ENCODE assay signal across 20 mouse cellular contexts in the genomic region with DNA sequence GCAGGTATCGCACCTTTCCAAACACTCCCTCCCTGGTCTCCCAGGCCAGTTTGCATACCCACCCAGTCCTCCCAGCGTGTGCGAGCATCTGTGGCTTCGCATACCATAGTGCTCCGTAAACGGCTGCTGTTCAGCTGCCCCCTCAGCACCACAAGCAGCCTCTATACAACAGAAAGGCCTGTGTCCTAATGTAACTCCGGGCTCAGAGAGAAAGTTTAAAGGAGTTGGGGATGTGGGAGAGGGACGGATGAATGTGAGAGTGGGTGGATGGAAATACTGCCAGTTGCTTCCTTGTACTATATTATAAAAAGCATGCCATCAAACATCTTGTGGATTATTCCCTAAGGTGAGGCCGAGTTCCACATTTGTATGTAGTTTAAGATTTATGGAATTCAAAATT. TPM values are rescaled to one million over a fixed set of nuclear protein-coding genes. Genes with fewer than 3 reads are reported as not detected.
A peak's percentile ranks its signal among the peaks of the same experiment; 100 is the strongest.
DNase-seq lines count a peak whose midpoint lies in the region; ATAC-seq lines count a peak whose summit lies in the region.
"Had no signal": no experiment of that assay in that cellular context is flagged by ENCODE, and none has a peak within 500 bp of the region (broad histone marks: within the 10 kb centered on the region; RNA-seq: fewer than 3 reads in every experiment).

No protein-coding gene starts in this region.

- H3K4me2 ChIP-seq in embryonic facial prominence, embryonic 13.5 days = no peak overlapping the region
- no peak overlapping the region for H3K4me2 ChIP-seq in limb, embryonic 12.5 days
- H3K4me2 ChIP-seq in stomach, embryonic 15.5 days = no peak overlapping the region
- no peak overlapping the region for H3K4me2 ChIP-seq in hindbrain, embryonic 14.5 days (replicated peaks)
- H3K4me2 ChIP-seq: embryonic facial prominence, embryonic 12.5 days; heart, embryonic 13.5 days had no signal

- H3K27ac ChIP-seq in embryonic facial prominence, embryonic 13.5 days = 0 out of 2 replicates have a peak overlapping the region, but pooled peaks have one; percentile 8
- H3K27ac ChIP-seq in embryonic facial prominence, embryonic 10.5 days (replicated peaks) = no peak overlapping the region; the same call in 1 of the 2 replicates
- H3K27ac ChIP-seq in limb, embryonic 12.5 days = peak overlapping the region; percentile 50; the same call in 1 of the 2 replicates
- no peak overlapping the region for H3K27ac ChIP-seq in limb, embryonic 10.5 days
- H3K27ac ChIP-seq in stomach, embryonic 15.5 days = peak overlapping the region; percentile 77
- no peak overlapping the region for H3K27ac ChIP-seq in hindbrain, embryonic 14.5 days
- H3K27ac ChIP-seq: embryonic facial prominence, embryonic 12.5 days had no signal

- H3K4me3 ChIP-seq in embryonic facial prominence, embryonic 13.5 days = no peak overlapping the region
- no peak overlapping the region for H3K4me3 ChIP-seq in embryonic facial prominence, embryonic 10.5 days
- H3K4me3 ChIP-seq in limb, embryonic 12.5 days (replicated peaks) = no peak overlapping the region
- no peak overlapping the region for H3K4me3 ChIP-seq in limb, embryonic 10.5 days
- no peak overlapping the region for H3K4me3 ChIP-seq in stomach, embryonic 15.5 days (replicated peaks)
- no peak overlapping the region for H3K4me3 ChIP-seq in hindbrain, embryonic 14.5 days (replicated peaks; ENCODE audit: low read length)
- H3K4me3 ChIP-seq: embryonic facial prominence, embryonic 12.5 days; erythroblast, embryonic 14.5 days; forebrain, embryonic 10.5 days; heart, embryonic 13.5 days had no signal

- no peaks in the 10 kb centered on the region for H3K9me3 ChIP-seq in embryonic facial prominence, embryonic 13.5 days
- H3K9me3 ChIP-seq in embryonic facial prominence, embryonic 10.5 days = no peaks in the 10 kb centered on the region
- H3K9me3 ChIP-seq in limb, embryonic 12.5 days = no peaks in the 10 kb centered on the region
- no peaks in the 10 kb centered on the region for H3K9me3 ChIP-seq in limb, embryonic 10.5 days (replicated peaks)
- no peaks in the 10 kb centered on the region for H3K9me3 ChIP-seq in stomach, embryonic 15.5 days
- H3K9me3 ChIP-seq in hindbrain, embryonic 14.5 days (ENCODE audit: control insufficient read depth, low read length) = no peaks in the 10 kb centered on the region
- H3K9me3 ChIP-seq: embryonic facial prominence, embryonic 12.5 days; forebrain, embryonic 10.5 days; heart, embryonic 13.5 days had no signal

- H3K9ac ChIP-seq in embryonic facial prominence, embryonic 13.5 days = no peak overlapping the region
- H3K9ac ChIP-seq in limb, embryonic 12.5 days (replicated peaks) = no peak overlapping the region
- no peak overlapping the region for H3K9ac ChIP-seq in stomach, embryonic 15.5 days
- no peak overlapping the region for H3K9ac ChIP-seq in hindbrain, embryonic 14.5 days
- H3K9ac ChIP-seq: embryonic facial prominence, embryonic 12.5 days; heart, embryonic 13.5 days had no signal

- ATAC-seq in embryonic facial prominence, embryonic 13.5 days (ENCODE audit: insufficient number of reproducible peaks, insufficient read depth, low FRiP score, low TSS enrichment, low read depth) = no peak
- ATAC-seq in limb, embryonic 12.5 days (ENCODE audit: insufficient number of reproducible peaks, insufficient read depth, low FRiP score, low TSS enrichment, low read depth) = no peak
- no peak for ATAC-seq in stomach, embryonic 15.5 days (ENCODE audit: insufficient read depth, low FRiP score, low read depth)
- no peak for ATAC-seq in hindbrain, embryonic 14.5 days (ENCODE audit: low FRiP score)
- ATAC-seq: forebrain, embryonic 14.5 days; inflammation-experienced regulatory T-cells, adult 6 months; Patski had no signal

- WGBS in embryonic facial prominence, embryonic 13.5 days = 53% methylated on average over 9 of the region's 9 CpGs
- 74% methylated on average over 9 of the region's 9 CpGs for WGBS in embryonic facial prominence, embryonic 10.5 days
- WGBS in limb, embryonic 12.5 days = 67% methylated on average over 9 of the region's 9 CpGs
- 82% methylated on average over 9 of the region's 9 CpGs for WGBS in limb, embryonic 10.5 days
- WGBS in stomach, embryonic 15.5 days = 72% methylated on average over 9 of the region's 9 CpGs
- 80% methylated on average over 9 of the region's 9 CpGs for WGBS in hindbrain, embryonic 14.5 days

- no peaks in the 10 kb centered on the region for H3K36me3 ChIP-seq in embryonic facial prominence, embryonic 13.5 days
- no peaks in the 10 kb centered on the region for H3K36me3 ChIP-seq in embryonic facial prominence, embryonic 10.5 days (replicated peaks)
- H3K36me3 ChIP-seq in limb, embryonic 12.5 days = no peaks in the 10 kb centered on the region
- peaks cover 3% of the 10 kb centered on the region; the same call in 1 of the 2 replicates for H3K36me3 ChIP-seq in limb, embryonic 10.5 days
- H3K36me3 ChIP-seq in stomach, embryonic 15.5 days = no peaks in the 10 kb centered on the region
- no peaks in the 10 kb centered on the region for H3K36me3 ChIP-seq in hindbrain, embryonic 14.5 days (replicated peaks; ENCODE audit: control insufficient read depth, insufficient read depth)
- H3K36me3 ChIP-seq: embryonic facial prominence, embryonic 12.5 days; heart, embryonic 13.5 days had no signal

- H3K27me3 ChIP-seq in embryonic facial prominence, embryonic 13.5 days = no peaks in the 10 kb centered on the region
- no peaks in the 10 kb centered on the region for H3K27me3 ChIP-seq in embryonic facial prominence, embryonic 10.5 days (replicated peaks; ENCODE audit: low read depth, poor library complexity, severe bottlenecking)
- H3K27me3 ChIP-seq in limb, embryonic 12.5 days = no peaks in the 10 kb centered on the region
- H3K27me3 ChIP-seq in limb, embryonic 10.5 days (ENCODE audit: low read depth, poor library complexity, severe bottlenecking) = no peaks in the 10 kb centered on the region
- H3K27me3 ChIP-seq in stomach, embryonic 15.5 days (replicated peaks) = no peaks in the 10 kb centered on the region
- H3K27me3 ChIP-seq in hindbrain, embryonic 14.5 days (ENCODE audit: control insufficient read depth, insufficient read depth, low read length) = no peaks in the 10 kb centered on the region
- H3K27me3 ChIP-seq: embryonic facial prominence, embryonic 12.5 days; heart, embryonic 13.5 days; Patski had no signal

- peaks cover 73% of the 10 kb centered on the region for H3K4me1 ChIP-seq in embryonic facial prominence, embryonic 13.5 days
- peaks cover 74% of the 10 kb centered on the region for H3K4me1 ChIP-seq in embryonic facial prominence, embryonic 10.5 days
- H3K4me1 ChIP-seq in limb, embryonic 12.5 days (replicated peaks) = peaks cover 61% of the 10 kb centered on the region
- H3K4me1 ChIP-seq in limb, embryonic 10.5 days = peaks cover 63% of the 10 kb centered on the region
- H3K4me1 ChIP-seq in stomach, embryonic 15.5 days = 0 out of 2 replicates have a peak, but pooled peaks cover 25% of the 10 kb centered on the region
- H3K4me1 ChIP-seq in hindbrain, embryonic 14.5 days (replicated peaks; ENCODE audit: control insufficient read depth, insufficient read depth, low read length) = peaks cover 12% of the 10 kb centered on the region

- no peak for DNase-seq in embryonic facial prominence, embryonic 10.5 days (ENCODE audit: low spot score)
- no peak for DNase-seq in limb, embryonic 10.5 days (ENCODE audit: low spot score)
- no peak for DNase-seq in liver
- DNase-seq in hindbrain, embryonic 14.5 days (ENCODE audit: low spot score) = no peak
- DNase-seq: B cell, adult 2 months; cerebellum, adult 11 months; cerebellum, adult 8-10 months; cerebellum, postnatal 14 days; embryo, embryonic 11 days; gastrocnemius, postnatal 14 days had no signal

RNA-seq across cellular contexts. Expression of gene Ldlrad3, which starts 59.0 kb away (rescaled TPM):
- polyA plus RNA-seq in embryonic facial prominence, embryonic 13.5 days (2015; fragmentation: Nextera tagmentation; extraction: Ambion mirVana) = 52.4 and 53.3 TPM in 2 replicates
- 56.0 and 56.5 TPM in 2 replicates for polyA plus RNA-seq in embryonic facial prominence, embryonic 10.5 days (2016; fragmentation: Nextera tagmentation; extraction: Ambion mirVana)
- 66.2 and 68.2 TPM in 2 replicates for polyA plus RNA-seq in limb, embryonic 12.5 days (2016; fragmentation: Nextera tagmentation; extraction: Ambion mirVana)
- polyA plus RNA-seq in limb, embryonic 10.5 days (2016; fragmentation: Nextera tagmentation; extraction: Ambion mirVana) = 60.3 and 64.1 TPM in 2 replicates
- 39.1 and 44.8 TPM in 2 replicates for polyA plus RNA-seq in stomach, embryonic 15.5 days (2015; fragmentation: Nextera tagmentation; extraction: Ambion mirVana)
- polyA plus RNA-seq in hindbrain, embryonic 14.5 days (2014; fragmentation: Nextera tagmentation; extraction: Ambion mirVana) = 28.4 and 29.4 TPM in 2 replicates
- polyA plus RNA-seq: erythroblast, embryonic 14.5 days had no signal

Comparison
In these comparisons a context has a peak if more than half of its experiments do, and no peak if none do; other contexts are left out.
1. H3K27ac ChIP-seq: peak in embryonic facial prominence, embryonic 13.5 days (single experiment), limb, embryonic 12.5 days (single experiment) and stomach, embryonic 15.5 days (single experiment); none in embryonic facial prominence, embryonic 10.5 days (single experiment), limb, embryonic 10.5 days (single experiment) and hindbrain, embryonic 14.5 days (single experiment).